Mouse (Mus musculus) liver, embryonic 11.5 days (tissue): ENCODE measurements around the gene Mlana. TPM values are rescaled to one million over a fixed set of nuclear protein-coding genes. Genes with fewer than 3 reads are reported as not detected.

Experiments used
- ATAC-seq: fragments of 200-750 bp; cut with Nextera tagmentation; replicated peaks from 2 replicates; pipeline ENCODE4 v1.8.0; 2017; ENCODE audit warnings: moderate number of reproducible peaks, mild to moderate bottlenecking, moderate TSS enrichment, moderate library complexity; ENCODE audit not compliant: low FRiP score
- DNase-seq: peaks from one replicate; pipeline ENCODE4 v3.0.0-alpha.2; 2017; ENCODE audit warnings: low spot score
- H3K27ac ChIP-seq: fragments of 300-500 bp; sonication (generic); 2 replicates; pipeline ENCODE4 v1.5.1; 2014; ENCODE audit warnings: mild to moderate bottlenecking, low read depth, low read length, control low read depth
- H3K27me3 ChIP-seq: fragments of 300-500 bp; sonication (generic); replicated peaks from 2 replicates; pipeline ENCODE4 v1.6.1; 2014; ENCODE audit warnings: low read length, mixed read lengths; ENCODE audit not compliant: control insufficient read depth, insufficient read depth
- H3K36me3 ChIP-seq: fragments of 300-500 bp; sonication (generic); 2 replicates; pipeline ENCODE4 v1.6.1; 2014; ENCODE audit warnings: mild to moderate bottlenecking, low read length, moderate library complexity, mixed read lengths; ENCODE audit not compliant: control insufficient read depth, insufficient read depth
- H3K4me1 ChIP-seq: fragments of 300-500 bp; sonication (generic); replicated peaks from 2 replicates; pipeline ENCODE4 v1.6.1; 2014; ENCODE audit warnings: low read length, mixed read lengths; ENCODE audit not compliant: control insufficient read depth, insufficient read depth
- H3K4me2 ChIP-seq: fragments of 300-500 bp; sonication (generic); 2 replicates; pipeline ENCODE4 v1.6.1; 2014; ENCODE audit warnings: mild to moderate bottlenecking, control low read depth, moderate library complexity
- H3K4me3 ChIP-seq: fragments of 300-500 bp; sonication (generic); 2 replicates; pipeline ENCODE4 v1.5.1; 2014; ENCODE audit warnings: low read depth, low read length, control low read depth
- H3K9ac ChIP-seq: fragments of 300-500 bp; sonication (generic); 2 replicates; pipeline ENCODE4 v1.6.1; 2014; ENCODE audit warnings: low read depth, low read length, control low read depth
- H3K9me3 ChIP-seq: fragments of 300-500 bp; sonication (generic); 2 replicates; pipeline ENCODE4 v1.6.1; 2016; ENCODE audit warnings: low read length, inconsistent platforms, mixed read lengths; ENCODE audit not compliant: control insufficient read depth
- WGBS: fragments of 180-500 bp; shearing (Covaris S2); extraction: QIAGEN DNeasy Blood & Tissue Kit; methylation state at CpG from one replicate; pipeline ENCODE4 v1.1.7; 2014; 5-methylcytosine and 5-hydroxymethylcytosine counted together
- polyA plus RNA-seq: library from polyadenylated mRNA; unstranded; fragments of >200 nt; fragmentation: Nextera tagmentation; extraction: Ambion mirVana; gene quantifications from 2 replicates; pipeline ENCODE4 v1.2.1, GENCODE M21; 2014

The Mlana gene
- polyA plus RNA-seq, 1 experiment from 2014 or later, result not detected

DNA sequence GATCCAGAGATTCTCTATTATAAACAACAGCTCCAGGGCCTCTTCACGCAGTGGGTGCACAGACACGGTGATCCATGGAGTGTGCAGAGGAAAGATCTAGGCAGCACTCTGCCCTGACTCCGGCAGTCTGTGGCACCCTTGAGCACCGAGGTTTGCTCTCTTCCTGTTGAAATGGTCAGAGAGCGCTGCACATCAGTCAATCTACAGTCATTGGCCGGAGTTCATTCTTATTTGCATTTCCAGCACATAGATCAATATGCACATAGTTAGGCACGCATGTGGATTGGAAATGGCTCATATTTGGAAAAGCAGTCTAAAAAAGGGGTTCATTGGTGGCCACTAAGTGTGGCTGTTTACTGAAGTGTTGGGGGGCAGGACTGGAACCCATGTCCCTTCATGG, 29.5 kb upstream of the Mlana start:
- H3K4me2 ChIP-seq, result no peak overlapping the region
- peaks cover 3% of the 10 kb centered on the region; the same call in 1 of the 2 replicates for H3K4me1 ChIP-seq
- WGBS, result 74% methylated on average over 7 of the region's 7 CpGs
- no peak overlapping the region for H3K9ac ChIP-seq
- no peak for DNase-seq
- H3K27me3 ChIP-seq, result no peaks in the 10 kb centered on the region
- H3K9me3 ChIP-seq, result no peaks in the 10 kb centered on the region
- no peak for ATAC-seq
- H3K4me3 ChIP-seq, result no peak overlapping the region
- no peak overlapping the region for H3K27ac ChIP-seq
- H3K36me3 ChIP-seq, result no peaks in the 10 kb centered on the region

- H3K4me2 ChIP-seq, result no peak overlapping the region
- DNase-seq (no peak), ATAC-seq (no peak)
- peaks cover 3% of the 10 kb centered on the region; the same call in 1 of the 2 replicates for H3K4me1 ChIP-seq
- no peak overlapping the region for H3K4me3 ChIP-seq
- no peak overlapping the region for H3K27ac ChIP-seq
- no peaks in the 10 kb centered on the region for H3K9me3 ChIP-seq
- no peaks in the 10 kb centered on the region for H3K36me3 ChIP-seq
- 82% methylated on average over 6 of the region's 6 CpGs for WGBS
- no peak overlapping the region for H3K9ac ChIP-seq
- H3K27me3 ChIP-seq, result no peaks in the 10 kb centered on the region
Measured at GRCm38 (mm10) chr19:29670247-29670646, 27.4 kb upstream of the Mlana start.

DNA sequence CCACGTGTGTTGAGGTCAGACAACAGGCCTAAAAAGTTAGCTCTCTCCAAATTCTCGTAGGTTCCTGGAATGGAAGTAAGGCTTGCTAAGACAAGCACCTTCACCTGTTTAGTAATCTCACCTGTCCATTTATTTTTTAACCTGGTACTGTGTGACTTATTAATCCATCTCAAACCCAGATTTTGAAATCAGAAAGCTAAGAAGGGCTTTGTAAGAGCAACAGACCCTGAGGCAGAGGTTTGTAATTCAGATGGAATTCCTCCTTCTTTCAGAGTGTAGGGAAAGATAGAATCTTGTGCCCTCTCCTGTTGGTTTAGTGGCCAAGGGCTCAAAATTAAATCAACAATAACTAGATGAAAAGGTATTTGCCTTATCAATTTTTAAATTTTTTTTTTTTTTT, 26.5 kb upstream of the Mlana start:
- DNase-seq (no peak), ATAC-seq (no peak)
- H3K9me3 ChIP-seq, result no peaks in the 10 kb centered on the region
- 81% methylated on average over 2 of the region's 2 CpGs for WGBS
- no peak overlapping the region for H3K4me3 ChIP-seq
- H3K36me3 ChIP-seq, result no peaks in the 10 kb centered on the region
- H3K9ac ChIP-seq, result no peak overlapping the region
- no peaks in the 10 kb centered on the region for H3K27me3 ChIP-seq
- peaks cover 3% of the 10 kb centered on the region; the same call in 1 of the 2 replicates for H3K4me1 ChIP-seq
- H3K4me2 ChIP-seq, result no peak overlapping the region
- no peak overlapping the region for H3K27ac ChIP-seq

DNA sequence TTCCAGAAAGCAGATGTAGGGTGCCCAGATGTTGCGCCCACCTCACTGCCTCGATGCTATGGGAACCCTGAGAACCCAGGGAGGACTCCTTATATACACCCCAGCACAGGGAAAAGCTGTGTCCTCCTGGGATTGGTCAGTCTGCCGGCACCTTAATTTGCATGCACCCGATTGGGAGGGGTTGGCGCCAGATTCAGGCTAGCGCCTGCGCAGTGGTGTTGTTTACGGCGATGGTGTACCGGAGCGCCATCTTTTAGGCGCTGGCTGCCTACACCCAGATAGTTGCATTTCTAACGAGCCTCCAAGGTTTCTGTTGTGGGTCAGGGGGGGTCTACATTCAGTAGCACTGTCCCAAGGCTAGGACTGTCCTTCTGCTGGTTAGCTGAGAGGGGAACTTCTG, 25.0 kb upstream of the Mlana start:
- ATAC-seq (no peak), DNase-seq (no peak)
- H3K36me3 ChIP-seq, result no peaks in the 10 kb centered on the region
- 93% methylated on average over 13 of the region's 13 CpGs for WGBS
- no peak overlapping the region for H3K27ac ChIP-seq
- H3K4me3 ChIP-seq, result no peak overlapping the region
- H3K4me1 ChIP-seq, result no peaks in the 10 kb centered on the region
- no peaks in the 10 kb centered on the region for H3K9me3 ChIP-seq
- H3K4me2 ChIP-seq, result no peak overlapping the region
- H3K27me3 ChIP-seq, result no peaks in the 10 kb centered on the region
- H3K9ac ChIP-seq, result no peak overlapping the region

- Histone ChIP-seq H3K9me3 (no peaks in the 10 kb centered on the region), H3K4me2 (no peak overlapping the region), H3K4me1 (no peaks in the 10 kb centered on the region), H3K27ac (no peak overlapping the region), H3K9ac (no peak overlapping the region), H3K4me3 (no peak overlapping the region), H3K36me3 (no peaks in the 10 kb centered on the region), H3K27me3 (no peaks in the 10 kb centered on the region)
- 92% methylated on average over 7 of the region's 7 CpGs for WGBS
- ATAC-seq, result no peak
- no peak for DNase-seq
Measured at GRCm38 (mm10) chr19:29674946-29675345, 22.7 kb upstream of the Mlana start.

DNA sequence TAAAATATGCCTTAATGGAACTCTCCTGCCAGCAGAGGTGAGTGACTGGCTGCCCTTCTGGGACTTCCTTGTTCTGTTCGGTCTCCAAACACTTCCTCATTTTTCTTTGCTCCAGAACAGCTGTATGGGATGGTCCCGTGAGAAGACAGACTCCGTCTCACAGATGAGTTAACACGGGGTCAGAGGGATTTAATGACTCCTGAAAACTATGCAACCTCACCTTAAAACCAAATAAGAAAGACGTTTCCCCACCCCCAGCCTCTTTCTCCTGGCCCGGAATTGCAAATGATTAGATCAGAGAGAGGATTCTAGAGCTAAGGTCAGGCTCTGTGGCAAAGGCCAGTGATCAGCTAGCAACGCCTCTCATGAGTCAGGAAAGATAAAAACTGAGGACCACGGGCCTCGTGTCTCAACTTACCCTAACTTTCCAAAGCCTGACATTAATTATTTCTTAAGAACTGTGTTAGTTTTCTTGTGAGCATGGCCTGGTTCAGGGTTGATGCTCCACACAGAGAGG, 22.0 kb upstream of the Mlana start:
- no peak overlapping the region for H3K27ac ChIP-seq
- H3K9ac ChIP-seq, result no peak overlapping the region
- no peaks in the 10 kb centered on the region for H3K9me3 ChIP-seq
- no peaks in the 10 kb centered on the region for H3K36me3 ChIP-seq
- H3K4me3 ChIP-seq, result no peak overlapping the region
- 30% methylated on average over 9 of the region's 9 CpGs for WGBS
- H3K4me1 ChIP-seq, result no peaks in the 10 kb centered on the region; the same call in 1 of the 2 replicates
- no peak overlapping the region for H3K4me2 ChIP-seq
- no peaks in the 10 kb centered on the region for H3K27me3 ChIP-seq
- no peak for DNase-seq
- no peak for ATAC-seq

DNA sequence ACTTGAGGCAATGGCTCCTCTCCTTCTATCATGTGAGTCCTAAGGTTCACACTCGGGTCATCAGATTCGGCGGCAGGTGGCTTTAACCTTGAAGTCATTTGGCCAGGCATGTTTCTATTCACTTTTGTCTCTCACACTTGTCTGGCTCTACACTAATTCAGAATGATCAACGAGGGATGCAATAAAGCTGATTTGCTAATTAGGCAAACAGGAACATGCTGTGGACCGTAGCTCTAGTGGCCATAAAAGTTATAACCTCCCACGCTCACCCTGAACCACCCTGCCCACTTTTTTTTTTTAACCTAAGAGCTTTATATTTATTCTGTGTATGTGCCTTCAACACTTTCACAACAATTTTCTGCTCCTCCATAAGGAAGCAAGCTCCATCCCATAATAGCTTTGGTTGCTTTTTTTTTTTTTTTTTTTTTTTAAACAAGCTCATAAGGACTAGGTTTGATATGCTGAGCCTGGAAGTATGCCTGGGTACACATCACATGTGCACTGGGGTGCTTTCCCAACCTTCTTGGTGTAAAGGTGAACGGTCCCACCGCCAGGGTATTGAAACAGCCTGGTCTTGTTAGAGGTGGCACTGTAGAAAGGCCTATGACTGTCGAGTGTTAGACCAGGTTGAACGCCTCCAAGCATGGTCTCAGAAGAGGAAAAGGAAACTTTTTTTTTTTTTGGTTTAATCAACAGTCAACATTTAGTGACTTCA, 21.0 kb upstream of the Mlana start:
- no peak overlapping the region for H3K27ac ChIP-seq
- no peak overlapping the region for H3K4me2 ChIP-seq
- no peak for ATAC-seq
- no peaks in the 10 kb centered on the region for H3K9me3 ChIP-seq
- H3K4me1 ChIP-seq, result no peaks in the 10 kb centered on the region; the same call in 1 of the 2 replicates
- H3K4me3 ChIP-seq, result no peak overlapping the region
- no peaks in the 10 kb centered on the region for H3K27me3 ChIP-seq
- H3K36me3 ChIP-seq, result no peaks in the 10 kb centered on the region
- no peak overlapping the region for H3K9ac ChIP-seq
- 84% methylated on average over 10 of the region's 10 CpGs for WGBS
- DNase-seq, result no peak

- H3K4me2 ChIP-seq, result no peak overlapping the region
- WGBS, result 79% methylated on average over 6 of the region's 6 CpGs
- H3K9ac ChIP-seq, result no peak overlapping the region
- no peaks in the 10 kb centered on the region; the same call in 1 of the 2 replicates for H3K4me1 ChIP-seq
- no peaks in the 10 kb centered on the region for H3K9me3 ChIP-seq
- ATAC-seq (no peak), DNase-seq (no peak)
- no peaks in the 10 kb centered on the region for H3K27me3 ChIP-seq
- no peaks in the 10 kb centered on the region for H3K36me3 ChIP-seq
- H3K4me3 ChIP-seq, result no peak overlapping the region
- no peak overlapping the region for H3K27ac ChIP-seq
Measured at GRCm38 (mm10) chr19:29678181-29678778, 19.3 kb upstream of the Mlana start.
